Mouse (Mus musculus) bone marrow, adult 2 months (tissue): ENCODE measurements around the gene Nrp2.

ENCODE experiments used
- CTCF ChIP-seq: fragments of 200-500 bp; IDR thresholded peaks from 2 replicates; pipeline ENCODE4 v1.5.1; 2011; ENCODE audit warnings: low read length, control low read depth; ENCODE audit not compliant: control insufficient read depth, insufficient read depth
- POLR2A ChIP-seq: fragments of 200-500 bp; IDR thresholded peaks from 2 replicates; pipeline ENCODE4 v1.6.1; 2011; ENCODE audit warnings: low read depth, mild to moderate bottlenecking, control low read depth, low read length, borderline replicate concordance; ENCODE audit not compliant: control insufficient read depth

DNA sequence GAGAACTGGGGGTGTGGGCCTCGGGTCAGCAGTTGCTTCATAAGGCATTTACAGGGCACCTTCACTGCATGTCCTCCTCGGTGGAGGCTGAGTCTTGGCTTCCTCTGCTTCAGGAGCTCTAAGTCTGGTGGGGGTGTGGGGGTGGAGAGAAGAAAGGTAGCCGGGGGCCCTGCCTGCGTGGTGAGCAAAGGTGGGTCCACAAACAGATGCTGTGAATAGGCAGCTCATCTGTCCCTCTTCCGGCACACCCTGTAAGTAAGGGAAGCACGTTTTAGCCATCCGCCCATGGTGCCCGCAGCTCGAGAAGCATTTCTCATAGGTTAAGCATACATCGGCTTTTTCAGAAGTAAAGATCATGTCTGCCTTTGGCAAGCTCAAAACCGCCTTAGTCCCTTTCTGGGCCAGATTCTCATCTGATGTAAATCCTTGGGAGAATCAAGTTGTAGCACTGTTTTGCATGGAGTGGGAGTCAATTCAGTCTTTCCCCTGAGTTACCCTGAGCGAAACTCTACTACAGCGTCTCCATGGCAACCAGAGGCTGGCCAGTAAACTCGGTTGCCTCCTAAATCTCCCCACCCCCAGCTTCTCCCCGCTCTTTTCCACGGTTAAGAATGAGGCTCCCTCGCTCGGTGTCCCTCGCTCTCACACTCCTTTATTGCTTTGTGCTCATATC lies 91.3 kb downstream of the Nrp2 start:
- TF ChIP-seq CTCF (no peak), POLR2A (no peak)
